Mouse (Mus musculus) frontal cortex, postnatal 14 days (tissue): ENCODE measurements around the gene Atp8a1.

Experiments
- DNase-seq, 2 experiments: peaks; one replicate each; pipeline ENCODE4 v3.0.0; 2022; ENCODE audit warnings: low spot score in 2 of 2

Atp8a1 gene

GRCm38 (mm10) chr5:67633138-67633782, 214.0 kb downstream of the Atp8a1 start:
- no peak for DNase-seq

- DNase-seq: no peak
These were observed 216.0 kb downstream of the Atp8a1 start for GRCm38 (mm10) chr5:67631261-67631660.

DNA sequence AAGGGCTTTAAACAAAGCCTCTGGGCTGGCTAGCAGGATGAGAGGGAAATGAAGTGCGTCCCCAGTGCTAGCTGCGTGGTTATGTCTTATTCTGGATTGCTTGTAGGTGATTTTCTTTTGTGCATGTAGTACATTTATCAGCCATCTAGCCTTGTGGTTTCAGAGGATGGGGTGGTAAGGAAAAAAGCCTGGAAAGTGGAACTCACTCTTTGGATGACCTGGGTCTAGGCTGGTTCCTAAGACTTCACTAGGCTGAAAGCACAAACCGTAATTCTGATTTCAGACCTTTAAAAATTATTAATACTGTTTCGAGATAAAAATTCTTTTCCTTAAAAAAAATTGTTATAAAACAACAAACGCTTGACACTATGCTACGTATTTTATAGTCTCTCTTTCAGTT, 217.4 kb downstream of the Atp8a1 start:
- DNase-seq: no peak

- no peak for DNase-seq
These were observed 217.8 kb downstream of the Atp8a1 start for GRCm38 (mm10) chr5:67629440-67629839.

DNA sequence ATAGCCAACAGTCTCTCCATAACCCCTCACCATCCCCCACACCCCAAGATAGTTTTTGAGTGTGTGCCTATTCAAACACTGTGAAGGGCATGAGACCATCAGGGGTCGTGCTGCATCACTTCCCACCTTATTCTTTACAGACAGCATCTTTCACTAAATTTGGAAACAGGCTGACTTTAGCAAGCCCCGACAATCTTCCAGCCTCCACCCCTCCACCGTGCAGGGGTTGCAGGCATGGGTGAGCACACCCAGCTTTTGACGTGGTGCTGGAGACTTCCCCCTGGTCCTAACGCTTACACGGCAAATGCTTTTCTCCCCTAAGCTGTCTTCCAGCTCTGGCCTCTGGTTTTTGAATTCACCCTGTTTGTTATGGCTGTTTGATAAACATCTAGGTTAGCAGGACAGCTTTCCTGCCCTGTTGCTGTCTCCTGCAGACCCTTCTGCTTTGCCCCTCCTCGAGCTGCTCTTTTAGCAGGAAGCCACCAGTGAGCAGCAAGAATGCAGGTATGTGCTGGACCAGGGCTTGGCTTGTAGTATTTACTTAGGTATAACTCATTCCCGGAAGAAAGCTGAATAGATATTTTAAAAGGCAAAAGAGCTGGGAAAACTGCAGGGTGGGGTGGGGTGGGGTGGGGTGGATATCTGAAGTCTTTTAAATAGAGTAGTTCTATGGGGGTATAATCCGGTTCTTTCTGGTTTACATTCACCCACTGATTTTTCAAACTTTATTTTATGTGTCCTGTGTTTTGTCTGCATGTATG, 218.9 kb downstream of the Atp8a1 start:
- DNase-seq: no peak

DNA sequence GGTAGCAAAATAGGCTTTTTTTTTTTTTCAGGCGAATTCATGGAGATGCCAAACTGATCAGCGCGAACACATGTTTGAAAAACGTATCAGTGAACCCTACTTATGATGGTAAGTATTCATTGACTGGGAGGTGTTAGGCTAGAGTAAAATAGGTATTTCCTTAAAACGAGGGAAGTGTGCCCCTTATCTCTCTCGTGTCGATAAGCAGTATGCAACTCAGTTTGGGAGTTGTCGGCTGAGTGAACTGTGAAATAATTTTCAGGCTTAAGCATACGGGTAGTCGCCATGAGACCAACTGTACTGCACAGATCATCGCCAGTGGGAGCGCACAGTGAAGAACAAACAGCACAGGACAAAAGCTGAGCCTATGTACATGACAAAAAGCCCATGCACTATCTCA, 226.0 kb downstream of the Atp8a1 start:
- DNase-seq: no peak

- DNase-seq: no peak
These were observed 237.8 kb downstream of the Atp8a1 start for GRCm38 (mm10) chr5:67609520-67609837.

DNA sequence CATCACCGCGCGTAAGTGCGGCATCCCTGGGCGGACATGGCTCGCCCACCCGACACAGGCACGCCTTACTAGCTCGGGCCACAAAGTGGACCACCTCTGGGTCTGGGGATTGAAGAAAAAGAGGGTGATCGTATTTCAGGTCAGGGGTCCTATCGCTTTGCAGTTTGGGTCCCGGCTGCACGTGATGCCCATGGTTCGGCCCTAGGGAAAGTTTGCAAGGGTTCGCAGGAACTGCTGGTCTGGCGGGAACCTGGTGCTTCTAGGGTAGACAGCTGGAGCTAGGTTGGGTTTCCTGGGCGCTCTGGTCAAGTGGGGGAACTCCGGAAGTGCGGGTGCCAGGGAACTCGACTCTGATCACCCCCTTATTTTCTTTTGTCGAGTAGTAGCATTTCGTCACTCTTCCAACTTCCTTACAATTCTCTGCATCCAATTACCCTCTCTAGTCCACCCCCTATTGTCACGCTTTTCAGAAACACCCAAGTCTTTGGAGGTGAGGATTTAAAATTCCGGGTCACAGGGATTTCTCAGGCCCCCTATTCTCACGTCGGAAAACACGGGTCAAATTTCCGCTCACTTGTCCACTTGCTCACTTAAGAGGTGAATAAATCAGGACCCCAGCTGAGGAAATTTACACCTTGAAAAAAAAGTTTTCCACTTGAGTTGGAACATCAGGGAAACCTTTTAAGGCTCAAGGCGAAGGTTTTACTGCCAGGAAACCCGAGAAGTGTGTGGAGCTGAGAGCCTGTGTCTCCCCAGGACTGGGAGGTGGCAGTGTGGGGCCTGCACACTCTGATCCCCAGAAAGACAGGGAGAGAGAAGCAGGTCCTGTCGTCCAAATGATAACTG, 238.3 kb downstream of the Atp8a1 start:
- no peak for DNase-seq

GRCm38 (mm10) chr5:67607804-67608673, 239.2 kb downstream of the Atp8a1 start, which contains the start of gene Shisa3:
Gene Shisa3, plus strand, starts transcription at chr5:67607882.
- no peak for DNase-seq

GRCm38 (mm10) chr5:67606916-67607803, 240.1 kb downstream of the Atp8a1 start:
- no peak for DNase-seq

DNA sequence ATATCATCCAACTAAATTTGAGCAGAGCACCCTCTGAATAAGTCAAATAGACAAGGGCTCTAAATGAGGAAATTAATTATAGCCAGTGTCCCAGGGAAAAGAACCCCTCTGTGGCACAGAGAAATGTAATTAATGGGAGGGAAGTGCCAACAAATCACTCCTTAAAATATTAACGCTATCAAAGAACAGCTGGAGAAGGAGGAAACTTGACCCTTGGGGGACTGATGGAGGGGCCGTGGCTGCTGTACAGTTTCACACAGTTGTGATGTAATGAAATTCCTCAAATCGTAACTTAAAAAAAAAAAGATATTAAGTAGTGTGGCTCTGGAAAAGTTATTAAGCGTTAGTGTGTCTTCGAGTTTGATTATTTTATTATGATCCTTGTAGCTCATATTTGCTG, 241.3 kb downstream of the Atp8a1 start:
- DNase-seq: no peak

DNA sequence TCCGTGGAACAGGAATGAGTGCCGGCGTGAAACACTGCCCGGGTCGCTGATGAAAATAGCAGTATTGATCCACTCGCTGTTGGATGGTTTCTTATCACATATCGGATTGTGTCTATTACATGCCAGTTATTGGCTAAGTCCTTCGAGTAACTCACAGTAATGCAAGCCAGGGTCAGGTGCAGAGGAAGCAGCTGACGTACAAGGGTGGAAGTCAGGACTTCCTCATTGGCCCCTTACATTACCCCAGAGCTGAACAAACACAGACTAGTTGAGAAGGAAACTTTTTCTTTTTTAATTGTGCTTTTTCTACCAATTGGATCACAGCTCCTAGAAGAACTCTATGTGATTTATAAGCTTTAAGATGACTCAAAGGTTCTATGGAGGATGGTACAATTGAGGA, 247.3 kb downstream of the Atp8a1 start:
- DNase-seq: no peak

- DNase-seq: no peak
These were observed 251.6 kb downstream of the Atp8a1 start for GRCm38 (mm10) chr5:67595629-67596028.

DNA sequence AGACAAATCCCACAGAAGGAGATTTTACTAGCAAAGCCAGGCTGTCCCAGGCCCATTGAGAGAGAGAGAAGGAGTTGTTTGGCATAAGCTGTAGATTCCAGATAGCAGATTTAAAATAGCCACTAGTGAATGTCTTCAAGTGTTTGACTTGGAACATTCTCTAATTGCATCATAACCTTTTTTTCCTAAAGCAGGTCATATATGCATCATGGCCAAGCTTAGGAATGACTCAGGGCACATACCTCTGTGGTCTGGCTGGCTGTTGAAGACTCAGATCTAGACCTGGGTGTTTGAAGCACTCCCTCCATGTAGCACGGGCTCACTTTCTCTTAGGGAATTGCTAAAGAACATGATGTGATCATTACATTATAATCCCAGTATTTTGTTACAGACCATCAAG, 252.2 kb downstream of the Atp8a1 start:
- DNase-seq: no peak

DNA sequence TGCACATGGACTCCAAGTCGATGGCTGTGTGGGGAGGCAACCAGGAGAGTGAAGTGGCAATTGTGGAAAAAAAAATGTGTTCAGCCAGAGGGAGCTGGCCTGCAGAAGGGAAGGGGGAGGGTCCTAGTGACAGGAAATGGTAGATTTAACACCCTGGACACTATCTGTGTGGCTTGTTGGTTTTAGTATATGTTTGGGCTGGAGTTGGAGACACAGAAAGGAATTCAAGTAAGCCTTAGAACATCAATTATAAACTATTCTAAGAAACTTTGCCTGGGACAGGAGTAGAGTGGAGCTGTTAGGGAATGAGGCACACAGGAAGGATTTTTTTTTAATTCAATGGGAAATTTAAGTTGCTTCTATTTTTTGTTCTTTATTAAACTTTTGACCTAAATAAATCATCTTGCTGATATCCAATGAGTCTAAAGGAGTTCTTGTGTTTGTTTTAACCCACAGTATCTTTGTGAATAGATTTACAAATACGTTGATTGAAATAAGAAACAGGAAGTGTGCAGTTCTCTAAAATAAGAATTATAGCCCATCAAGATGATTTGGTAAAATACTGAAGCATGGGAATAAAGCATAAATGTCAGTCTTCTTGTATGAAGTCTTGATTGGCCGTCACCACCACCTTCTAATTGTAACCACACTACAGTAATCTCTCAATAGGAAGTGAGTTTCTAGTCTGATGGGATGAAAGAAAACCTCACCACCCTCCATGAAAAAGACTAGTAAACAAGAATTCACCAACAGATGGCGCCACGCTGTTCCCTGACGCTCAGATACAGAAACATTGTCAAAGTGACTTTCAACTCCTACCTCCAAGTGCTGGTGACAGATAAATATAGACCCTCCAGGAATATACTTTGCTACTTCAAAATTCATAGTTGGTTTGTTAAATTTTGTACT, 267.3 kb downstream of the Atp8a1 start:
- no peak for DNase-seq

- no peak for DNase-seq
These were observed 271.5 kb downstream of the Atp8a1 start for GRCm38 (mm10) chr5:67575705-67576104.

DNA sequence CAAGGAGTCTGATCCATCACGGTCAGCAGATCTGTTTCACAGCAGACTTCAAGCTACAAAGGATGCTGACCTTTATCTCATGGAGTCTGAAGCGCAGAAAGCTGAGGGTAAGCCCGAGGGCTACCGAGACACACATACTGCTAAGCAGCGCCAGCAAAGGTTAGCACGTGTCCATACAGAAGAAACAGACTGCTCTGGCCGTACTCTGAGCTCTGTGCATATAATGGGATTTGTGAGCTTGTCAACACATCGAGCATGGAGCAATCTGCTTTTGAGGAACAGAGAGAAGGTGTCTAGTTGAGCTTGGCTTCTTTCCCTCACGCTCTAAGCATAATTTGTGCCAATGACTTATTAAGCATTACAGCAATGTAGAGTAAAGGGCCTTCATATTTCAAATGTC, 273.2 kb downstream of the Atp8a1 start:
- DNase-seq: no peak

DNA sequence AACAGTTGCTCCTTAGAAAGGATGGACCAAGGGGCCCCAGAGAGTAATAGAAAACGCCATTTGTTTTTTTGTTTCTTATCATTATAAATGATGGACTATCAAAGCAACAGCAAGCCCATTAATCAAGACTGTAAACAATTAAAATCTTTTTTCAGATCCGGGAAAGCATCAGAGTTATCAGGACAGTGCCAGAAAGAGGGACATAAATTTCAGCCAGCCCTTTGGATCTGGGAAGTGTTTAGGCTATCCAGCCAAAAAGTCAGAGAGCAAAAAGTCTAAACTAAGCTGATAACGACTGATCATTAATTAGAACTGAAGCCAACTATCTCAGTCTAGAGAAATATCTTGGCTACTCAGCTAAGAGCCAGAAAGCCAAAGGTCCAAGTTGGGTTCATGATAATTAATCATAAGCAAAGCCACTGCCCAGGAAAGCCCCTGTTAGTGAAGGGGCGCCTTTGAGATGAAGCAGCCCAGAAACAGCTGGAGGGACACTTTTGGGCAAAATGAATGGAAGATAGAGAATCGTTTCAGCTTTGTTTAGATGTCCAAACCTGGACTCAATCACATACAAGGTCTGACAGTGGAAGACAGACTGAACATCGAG, 274.6 kb downstream of the Atp8a1 start:
- DNase-seq: no peak
